Mouse (Mus musculus): ENCODE measurements around the gene Prss2.
"Not testable (repeated sequence)": the region's sequence is repeated elsewhere in the genome, so short reads cannot be mapped to it uniquely, and the experiment has no call there.

The Prss2 gene

GRCm38 (mm10) chr6:41521487-41521886 lies at the start of gene Prss2:
Prss2 (plus strand) TSS chr6:41521787.
- no peak for DNase-seq

GRCm38 (mm10) chr6:41499374-41499773 lies 22.2 kb upstream of the Prss2 start:
- no peak for DNase-seq

GRCm38 (mm10) chr6:41504915-41505314 lies 16.7 kb upstream of the Prss2 start:
- DNase-seq = no peak

- no peak for DNase-seq
Measured at GRCm38 (mm10) chr6:41505323-41505722, 16.3 kb upstream of the Prss2 start.

- DNase-seq = no peak
Measured at GRCm38 (mm10) chr6:41518017-41518524, 3.5 kb upstream of the Prss2 start.

- DNase-seq = no peak
Measured at GRCm38 (mm10) chr6:41526453-41526852, 4.9 kb downstream of the Prss2 start.

- DNase-seq = no peak
Measured at GRCm38 (mm10) chr6:41527402-41527801, 5.8 kb downstream of the Prss2 start.

- DNase-seq = not testable (repeated sequence)
Measured at GRCm38 (mm10) chr6:41529987-41530386, 8.4 kb downstream of the Prss2 start.

- DNase-seq = no peak
Measured at GRCm38 (mm10) chr6:41532181-41532580, 10.6 kb downstream of the Prss2 start.

GRCm38 (mm10) chr6:41532687-41533284 lies 11.2 kb downstream of the Prss2 start:
- no peak for DNase-seq

GRCm38 (mm10) chr6:41537376-41537775 lies 15.8 kb downstream of the Prss2 start:
- DNase-seq = no peak

- DNase-seq = not testable (repeated sequence)
Measured at GRCm38 (mm10) chr6:41538296-41538695, 16.7 kb downstream of the Prss2 start.

- no peak for DNase-seq
Measured at GRCm38 (mm10) chr6:41540746-41541145, 19.2 kb downstream of the Prss2 start.

GRCm38 (mm10) chr6:41541746-41542145 lies 20.2 kb downstream of the Prss2 start:
- no peak for DNase-seq

- DNase-seq = no peak
Measured at GRCm38 (mm10) chr6:41542983-41543382, 21.4 kb downstream of the Prss2 start.

- DNase-seq = no peak
Measured at GRCm38 (mm10) chr6:41543411-41544050, 21.9 kb downstream of the Prss2 start.

GRCm38 (mm10) chr6:41544381-41544924 lies 22.9 kb downstream of the Prss2 start:
- no peak for DNase-seq

GRCm38 (mm10) chr6:41545266-41545665 lies 23.7 kb downstream of the Prss2 start:
- DNase-seq = no peak

GRCm38 (mm10) chr6:41547056-41547650 lies 25.6 kb downstream of the Prss2 start:
- no peak for DNase-seq

GRCm38 (mm10) chr6:41548286-41548685 lies 26.7 kb downstream of the Prss2 start:
- no peak for DNase-seq

- DNase-seq = no peak
Measured at GRCm38 (mm10) chr6:41553356-41554010, 31.9 kb downstream of the Prss2 start.

- DNase-seq = no peak
Measured at GRCm38 (mm10) chr6:41554295-41555169, 32.9 kb downstream of the Prss2 start.
